Mouse (Mus musculus) forebrain, embryonic 14.5 days (tissue): ENCODE results near the gene Snx29. TPM values are rescaled to one million over a fixed set of nuclear protein-coding genes. Genes with fewer than 3 reads are reported as not detected.

ENCODE experiments used
- ATAC-seq: fragments of 200-750 bp; cut with Nextera tagmentation; 2 replicates; pipeline ENCODE4 v1.8.0; 2017; ENCODE audit warnings: mild to moderate bottlenecking, moderate library complexity
- DNase-seq: peaks from one replicate; pipeline ENCODE4 v3.0.0-alpha.2; 2015; ENCODE audit warnings: low spot score
- H3K27ac ChIP-seq: fragments of 300-500 bp; sonication (generic); 2 replicates; pipeline ENCODE4 v1.5.1; 2014; ENCODE audit warnings: low read depth, mild to moderate bottlenecking, control low read depth, low read length, moderate library complexity
- H3K27me3 ChIP-seq: fragments of 300-500 bp; sonication (generic); replicated peaks from 2 replicates; pipeline ENCODE4 v1.6.1; 2014; ENCODE audit warnings: low read length, control low read depth, mixed read lengths; ENCODE audit not compliant: control insufficient read depth, insufficient read depth
- H3K36me3 ChIP-seq: fragments of 300-500 bp; sonication (generic); 2 replicates; pipeline ENCODE4 v1.6.1; 2014; ENCODE audit warnings: low read length, control low read depth; ENCODE audit not compliant: control insufficient read depth, insufficient read depth
- H3K4me1 ChIP-seq: fragments of 300-500 bp; sonication (generic); 2 replicates; pipeline ENCODE4 v1.6.1; 2014; ENCODE audit warnings: antibody characterized with exemption, low read length, control low read depth; ENCODE audit not compliant: control insufficient read depth, insufficient read depth
- H3K4me2 ChIP-seq: fragments of 300-500 bp; sonication (generic); 2 replicates; pipeline ENCODE4 v1.6.1; 2014; ENCODE audit warnings: mild to moderate bottlenecking, control low read depth, low read length
- H3K4me3 ChIP-seq: fragments of 300-500 bp; sonication (generic); 2 replicates; pipeline ENCODE4 v1.5.1; 2014; ENCODE audit warnings: low read depth, low read length, control low read depth
- H3K9ac ChIP-seq: fragments of 300-500 bp; sonication (generic); 2 replicates; pipeline ENCODE4 v1.6.1; 2014; ENCODE audit warnings: mild to moderate bottlenecking, low read length, control low read depth, moderate library complexity
- H3K9me3 ChIP-seq: fragments of 300-500 bp; sonication (generic); replicated peaks from 2 replicates; pipeline ENCODE4 v1.6.1; 2016; ENCODE audit warnings: low read length, control low read depth, mixed read lengths; ENCODE audit not compliant: control insufficient read depth
- WGBS: fragments of 180-500 bp; shearing (Covaris S2); extraction: QIAGEN DNeasy Blood & Tissue Kit; methylation state at CpG from one replicate; pipeline ENCODE4 v1.1.7; 2014; 5-methylcytosine and 5-hydroxymethylcytosine counted together
- polyA plus RNA-seq: library from polyadenylated mRNA; unstranded; fragments of >200 nt; fragmentation: Nextera tagmentation; extraction: Ambion mirVana; gene quantifications from 2 replicates; pipeline ENCODE4 v1.2.1, GENCODE M21; 2014

The Snx29 gene
- polyA plus RNA-seq, 1 experiment from 2014 or later: 3.8 TPM

GRCm38 (mm10) chr16:11303741-11304140 is 19.0 kb upstream of the Snx29 start:
- no peaks in the 10 kb centered on the region for H3K36me3 ChIP-seq
- no peaks in the 10 kb centered on the region for H3K9me3 ChIP-seq
- H3K4me2 ChIP-seq: no peak overlapping the region
- H3K4me3 ChIP-seq: no peak overlapping the region
- DNase-seq (no peak), ATAC-seq (no peak)
- H3K9ac ChIP-seq: no peak overlapping the region
- no peaks in the 10 kb centered on the region for H3K27me3 ChIP-seq
- no peak overlapping the region for H3K27ac ChIP-seq
- H3K4me1 ChIP-seq: no peaks in the 10 kb centered on the region

- Histone ChIP-seq H3K9ac (no peak overlapping the region), H3K9me3 (no peaks in the 10 kb centered on the region), H3K27ac (no peak overlapping the region), H3K27me3 (no peaks in the 10 kb centered on the region), H3K4me3 (no peak overlapping the region), H3K4me1 (no peaks in the 10 kb centered on the region), H3K36me3 (no peaks in the 10 kb centered on the region), H3K4me2 (no peak overlapping the region)
- ATAC-seq (no peak), DNase-seq (no peak)
- WGBS: 91% methylated on average over 2 of the region's 2 CpGs
Measured at GRCm38 (mm10) chr16:11305531-11305930, 17.2 kb upstream of the Snx29 start.

GRCm38 (mm10) chr16:11313512-11313911 is 9.2 kb upstream of the Snx29 start, which contains the start of gene Tnfrsf17:
Tnfrsf17 (plus strand) TSS chr16:11313812.
- no peaks in the 10 kb centered on the region for H3K36me3 ChIP-seq
- no peaks in the 10 kb centered on the region for H3K27me3 ChIP-seq
- 62% methylated on average over 7 of the region's 7 CpGs for WGBS
- H3K27ac ChIP-seq: no peak within 1 kb of the TSS
- no peaks in the 10 kb centered on the region for H3K9me3 ChIP-seq
- DNase-seq: no peak
- H3K9ac ChIP-seq: no peak within 1 kb of the TSS
- no peak within 1 kb of the TSS for H3K4me3 ChIP-seq
- no peak for ATAC-seq
- H3K4me1 ChIP-seq: no peaks in the 10 kb centered on the region
- H3K4me2 ChIP-seq: no peak within 1 kb of the TSS

- WGBS: 74% methylated on average over 5 of the region's 5 CpGs
- Histone ChIP-seq H3K4me2 (no peak overlapping the region), H3K36me3 (no peaks in the 10 kb centered on the region), H3K9me3 (no peaks in the 10 kb centered on the region), H3K27me3 (no peaks in the 10 kb centered on the region), H3K9ac (no peak overlapping the region), H3K4me1 (no peaks in the 10 kb centered on the region), H3K4me3 (no peak overlapping the region), H3K27ac (no peak overlapping the region)
- ATAC-seq (no peak), DNase-seq (no peak)
Measured at GRCm38 (mm10) chr16:11315786-11316320, 6.9 kb upstream of the Snx29 start.

GRCm38 (mm10) chr16:11316748-11317147 is 6.0 kb upstream of the Snx29 start:
- WGBS: 66% methylated on average over 5 of the region's 5 CpGs
- DNase-seq (no peak), ATAC-seq (no peak)
- H3K4me1 ChIP-seq: no peaks in the 10 kb centered on the region
- H3K4me3 ChIP-seq: no peak overlapping the region
- no peaks in the 10 kb centered on the region for H3K27me3 ChIP-seq
- H3K9ac ChIP-seq: no peak overlapping the region
- no peaks in the 10 kb centered on the region for H3K36me3 ChIP-seq
- H3K27ac ChIP-seq: no peak overlapping the region
- no peaks in the 10 kb centered on the region for H3K9me3 ChIP-seq
- no peak overlapping the region for H3K4me2 ChIP-seq

GRCm38 (mm10) chr16:11317324-11317723 is 5.4 kb upstream of the Snx29 start:
- DNase-seq: no peak
- 73% methylated on average over 6 of the region's 6 CpGs for WGBS
- H3K4me2 ChIP-seq: no peak overlapping the region
- no peaks in the 10 kb centered on the region for H3K27me3 ChIP-seq
- H3K4me1 ChIP-seq: peaks cover 1% of the 10 kb centered on the region; the same call in 1 of the 2 replicates
- ATAC-seq: no peak
- no peak overlapping the region for H3K9ac ChIP-seq
- H3K27ac ChIP-seq: no peak overlapping the region
- no peaks in the 10 kb centered on the region for H3K36me3 ChIP-seq
- no peak overlapping the region for H3K4me3 ChIP-seq
- H3K9me3 ChIP-seq: no peaks in the 10 kb centered on the region

- DNase-seq (peak; percentile 20), ATAC-seq (no peak)
- H3K4me3 ChIP-seq: peak overlapping the region; percentile 78
- H3K9ac ChIP-seq: peak overlapping the region; percentile 88
- no peaks in the 10 kb centered on the region for H3K36me3 ChIP-seq
- no peaks in the 10 kb centered on the region for H3K9me3 ChIP-seq
- peak overlapping the region; percentile 82 for H3K27ac ChIP-seq
- H3K4me1 ChIP-seq: peaks cover 8% of the 10 kb centered on the region
- peak overlapping the region; percentile 80 for H3K4me2 ChIP-seq
- H3K27me3 ChIP-seq: no peaks in the 10 kb centered on the region
- WGBS: 3% methylated on average over 17 of the region's 17 CpGs
Measured at GRCm38 (mm10) chr16:11323324-11324051, 780 bp downstream of the Snx29 start.

GRCm38 (mm10) chr16:11330081-11330800 is 7.5 kb downstream of the Snx29 start:
- DNase-seq (no peak), ATAC-seq (no peak)
- H3K27ac ChIP-seq: no peak overlapping the region
- WGBS: 86% methylated on average over 3 of the region's 3 CpGs
- no peak overlapping the region for H3K4me2 ChIP-seq
- H3K36me3 ChIP-seq: no peaks in the 10 kb centered on the region
- no peaks in the 10 kb centered on the region for H3K4me1 ChIP-seq
- H3K27me3 ChIP-seq: no peaks in the 10 kb centered on the region
- no peaks in the 10 kb centered on the region for H3K9me3 ChIP-seq
- H3K4me3 ChIP-seq: no peak overlapping the region
- H3K9ac ChIP-seq: no peak overlapping the region

GRCm38 (mm10) chr16:11331030-11331429 is 8.3 kb downstream of the Snx29 start:
- H3K9ac ChIP-seq: no peak overlapping the region
- no peak overlapping the region for H3K4me2 ChIP-seq
- 87% methylated on average over 1 of the region's 1 CpGs for WGBS
- H3K27me3 ChIP-seq: no peaks in the 10 kb centered on the region
- no peaks in the 10 kb centered on the region for H3K4me1 ChIP-seq
- H3K4me3 ChIP-seq: no peak overlapping the region
- H3K27ac ChIP-seq: no peak overlapping the region
- ATAC-seq: no peak
- no peaks in the 10 kb centered on the region for H3K36me3 ChIP-seq
- H3K9me3 ChIP-seq: no peaks in the 10 kb centered on the region
- DNase-seq: no peak
